Mouse (Mus musculus) G1E-ER4 (cell line): ENCODE results near the gene Adgrg5. TPM values are rescaled to one million over a fixed set of nuclear protein-coding genes. Genes with fewer than 3 reads are reported as not detected.

Experiments
- GATA1 ChIP-seq: IDR thresholded peaks from one replicate; pipeline ENCODE4 v1.8.0; 2012; ENCODE audit warnings: low read length, inconsistent platforms
- polyA plus RNA-seq: library from polyadenylated mRNA; stranded (reverse); fragments of >175 nt; gene quantifications from 2 replicates; pipeline ENCODE4 v1.2.3, GENCODE M21; 2012

The Adgrg5 gene
- polyA plus RNA-seq, 1 experiment = not detected

DNA sequence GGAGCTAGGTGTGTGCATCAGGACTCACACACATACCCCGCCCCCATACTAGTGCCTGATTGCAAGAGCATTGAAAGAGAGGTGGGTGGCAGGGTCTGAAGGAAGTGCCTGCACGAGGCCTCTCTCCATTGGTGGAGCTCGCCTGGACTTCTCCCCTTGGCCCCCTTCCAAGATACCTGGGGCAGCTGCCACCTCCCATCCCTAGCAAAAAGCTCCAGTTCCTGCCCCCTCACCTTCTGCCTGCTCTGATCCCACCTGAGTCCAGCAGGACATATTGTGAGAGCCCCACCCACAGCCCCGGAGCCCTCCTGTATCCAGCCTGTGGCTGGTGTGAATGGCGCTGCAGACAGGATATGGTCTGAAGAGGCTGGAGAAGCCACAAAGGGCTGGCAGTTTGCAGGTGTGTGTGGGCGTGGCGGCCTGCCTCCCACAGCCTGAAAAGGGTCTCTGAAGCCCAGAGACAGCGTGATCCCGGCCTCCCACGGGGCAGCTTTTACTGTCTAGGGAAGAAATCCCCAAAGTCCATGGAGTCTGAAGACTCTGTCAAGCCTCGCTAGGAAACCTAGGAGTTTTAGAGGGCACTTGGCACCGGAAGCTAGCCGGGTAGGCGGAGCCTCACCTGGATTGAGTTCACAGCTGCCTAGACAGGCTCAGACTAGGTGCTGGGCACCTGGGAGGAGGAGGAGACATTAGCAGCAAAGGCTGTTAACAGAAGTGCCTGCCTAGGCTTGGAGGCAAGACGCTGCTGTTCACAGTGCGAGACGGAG lies 53.3 kb downstream of the Adgrg5 start:
- no peak for TF ChIP-seq GATA1

- no peak for TF ChIP-seq GATA1
Measured at GRCm38 (mm10) chr8:94978131-94978530, 54.6 kb downstream of the Adgrg5 start.

GRCm38 (mm10) chr8:94978593-94979319 lies 55.3 kb downstream of the Adgrg5 start:
- no peak for TF ChIP-seq GATA1

DNA sequence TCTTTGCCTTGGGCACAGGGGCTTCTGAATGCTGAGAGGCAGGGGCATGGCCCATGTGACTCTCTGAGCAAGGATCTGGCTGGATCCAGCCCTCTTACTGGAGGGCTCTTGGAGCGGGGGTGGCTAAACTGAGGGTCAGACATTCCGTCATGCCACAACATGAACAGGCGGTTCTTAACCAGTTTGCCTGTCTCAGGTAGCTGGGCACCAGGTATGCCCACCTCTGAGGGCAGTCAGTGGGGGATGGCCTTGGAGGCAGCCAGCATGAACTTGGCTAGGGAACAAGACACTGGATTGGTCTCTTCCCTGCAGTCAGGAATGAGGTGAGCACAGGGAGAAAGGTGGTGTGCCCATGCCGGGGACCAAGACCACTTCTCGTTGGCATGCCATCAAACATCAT lies 56.7 kb downstream of the Adgrg5 start:
- no peak for TF ChIP-seq GATA1

DNA sequence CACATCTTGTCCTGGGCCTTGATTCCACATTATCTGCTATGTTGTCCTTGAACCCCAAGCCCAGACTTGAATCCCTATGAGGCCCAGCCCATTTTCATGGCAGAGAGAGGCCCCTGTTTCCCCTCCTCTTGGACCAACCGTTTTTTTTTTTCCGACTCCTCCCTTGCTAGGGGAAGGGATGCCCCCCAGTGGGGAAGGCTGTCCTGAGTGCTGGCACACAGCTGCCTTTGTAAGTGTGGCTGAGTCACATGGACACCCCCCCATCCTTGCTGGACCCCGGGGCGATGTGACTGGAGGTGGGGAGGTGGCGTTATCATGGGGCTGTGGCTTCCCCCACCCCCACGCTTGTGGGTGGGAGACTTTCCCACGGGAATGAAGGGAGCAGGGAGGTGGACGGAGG lies 57.5 kb downstream of the Adgrg5 start:
- TF ChIP-seq GATA1 = no peak

DNA sequence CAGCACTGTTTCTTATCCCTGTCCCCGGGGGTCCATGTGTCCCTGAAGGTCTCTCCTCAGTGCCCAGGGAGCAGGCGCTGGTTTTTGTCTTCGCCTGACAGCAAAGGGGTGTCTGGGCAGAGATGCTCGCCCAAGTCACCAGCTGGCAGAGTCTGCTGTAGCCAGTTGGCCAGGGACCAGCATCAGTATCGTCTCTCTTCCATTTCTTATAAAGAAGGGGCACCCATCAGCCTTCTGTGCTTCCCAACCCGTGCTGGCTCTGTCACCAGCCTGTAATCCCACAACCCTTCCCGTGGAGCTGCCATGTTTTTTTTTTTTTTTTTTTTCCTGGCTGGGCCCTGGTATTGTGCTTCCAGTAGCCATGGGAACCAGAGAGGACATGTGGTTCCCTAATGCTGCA lies 58.4 kb downstream of the Adgrg5 start:
- TF ChIP-seq GATA1 = no peak

GRCm38 (mm10) chr8:94983146-94983545 lies 59.7 kb downstream of the Adgrg5 start:
- no peak for TF ChIP-seq GATA1

GRCm38 (mm10) chr8:94983881-94984516 lies 60.5 kb downstream of the Adgrg5 start:
- TF ChIP-seq GATA1 = no peak

DNA sequence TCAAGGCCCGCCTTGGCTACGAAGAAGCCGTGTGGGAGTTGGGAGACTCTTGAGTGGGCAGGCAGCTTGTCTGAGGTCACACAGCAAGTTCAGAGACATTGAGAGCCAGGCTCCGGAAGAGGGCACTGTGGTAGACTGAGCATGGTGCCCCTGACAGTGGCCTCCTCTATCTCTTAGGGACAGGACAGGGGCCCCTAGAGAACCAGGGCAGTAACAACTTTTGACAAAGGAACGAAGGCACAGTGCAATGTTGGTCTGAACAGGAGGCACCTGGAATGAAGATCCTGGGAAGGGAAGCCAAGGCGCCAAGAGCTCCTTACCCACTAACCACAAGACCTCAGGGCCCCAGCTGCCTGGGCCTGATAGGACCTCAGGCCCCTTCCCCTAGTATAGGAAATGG lies 61.5 kb downstream of the Adgrg5 start:
- no peak for TF ChIP-seq GATA1

DNA sequence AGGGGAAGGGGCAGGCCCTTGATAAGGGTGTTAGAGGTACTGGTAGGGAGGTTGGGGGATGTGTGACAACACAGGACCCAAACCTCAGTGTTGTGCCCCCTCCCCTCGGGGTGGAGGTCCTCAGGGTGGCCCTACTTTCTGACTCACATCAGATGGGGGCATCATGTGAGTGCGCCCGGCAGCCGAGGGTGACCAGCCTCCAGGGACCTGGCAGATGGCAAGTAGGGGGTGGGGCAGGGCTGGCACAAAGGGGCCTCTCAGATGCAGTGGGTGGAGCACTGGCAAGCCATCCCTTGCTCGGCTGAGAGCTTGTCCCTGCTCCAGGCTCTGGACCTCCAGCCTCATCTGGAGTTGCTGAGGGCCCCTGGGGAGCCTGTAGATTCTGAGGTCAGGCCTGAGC lies 63.2 kb downstream of the Adgrg5 start:
- TF ChIP-seq GATA1 = no peak

DNA sequence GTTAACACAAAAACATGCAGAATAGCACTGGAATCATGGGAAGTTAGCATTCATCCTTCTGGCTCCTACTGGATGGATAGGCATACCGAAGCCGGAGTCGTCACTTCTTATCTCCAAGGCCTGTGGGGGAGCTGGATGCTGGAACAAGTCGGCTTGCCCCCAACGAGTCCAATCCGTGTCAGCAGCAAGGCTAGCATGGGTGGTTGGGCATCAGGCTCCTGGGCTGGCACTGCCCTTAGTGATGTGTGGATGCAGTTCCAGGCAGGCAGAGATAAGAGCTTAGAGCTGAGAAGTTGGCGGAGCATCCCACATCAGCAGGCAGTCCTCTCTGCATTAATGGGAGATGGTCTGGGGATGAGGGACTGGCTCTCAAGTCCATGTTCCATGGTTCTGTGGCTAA lies 64.1 kb downstream of the Adgrg5 start:
- TF ChIP-seq GATA1 = no peak

GRCm38 (mm10) chr8:94988619-94989018 lies 65.1 kb downstream of the Adgrg5 start:
- no peak for TF ChIP-seq GATA1

- TF ChIP-seq GATA1 = no peak
Measured at GRCm38 (mm10) chr8:94989711-94990110, 66.2 kb downstream of the Adgrg5 start.

DNA sequence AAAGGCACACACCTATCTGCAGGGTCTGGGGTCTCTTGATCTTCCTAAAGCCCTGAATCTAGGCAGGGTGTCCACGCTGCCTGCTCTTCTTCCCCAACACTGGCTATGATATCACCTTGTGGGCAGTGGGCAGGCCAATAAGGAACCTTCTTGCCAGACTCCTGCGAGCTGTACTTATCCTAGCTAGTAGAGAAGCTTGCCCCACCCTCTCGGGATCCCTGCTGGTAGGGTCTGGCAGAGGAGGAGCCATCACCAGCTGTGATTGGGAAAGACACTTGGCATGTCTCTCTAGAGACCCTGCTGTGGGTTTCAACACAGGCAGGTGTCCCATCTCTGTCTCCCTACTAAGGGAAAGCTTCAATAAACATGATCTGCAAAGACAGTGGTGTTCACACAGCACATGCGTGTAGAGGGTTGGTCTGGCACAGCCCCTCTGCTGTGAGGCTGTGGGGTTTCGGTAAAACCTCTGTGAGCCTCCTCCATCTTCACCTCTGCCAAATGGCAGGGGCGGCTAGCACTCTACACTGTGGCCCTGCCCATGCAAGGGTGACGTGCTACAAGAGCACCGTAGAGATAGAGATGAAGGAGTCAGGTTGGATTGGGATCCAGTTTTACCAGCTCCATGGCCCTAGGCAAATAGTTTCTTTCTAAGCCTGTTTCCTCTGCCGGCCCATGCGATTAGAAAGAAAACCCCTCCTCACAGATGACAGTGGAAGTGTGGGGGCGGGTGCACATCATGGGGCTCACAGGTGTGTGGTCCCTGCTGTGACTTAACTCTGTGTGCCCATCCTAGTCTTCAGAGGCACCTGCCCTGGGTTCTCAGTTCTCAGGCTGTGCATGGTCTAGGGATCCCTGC lies 67.3 kb downstream of the Adgrg5 start:
- no peak for TF ChIP-seq GATA1

DNA sequence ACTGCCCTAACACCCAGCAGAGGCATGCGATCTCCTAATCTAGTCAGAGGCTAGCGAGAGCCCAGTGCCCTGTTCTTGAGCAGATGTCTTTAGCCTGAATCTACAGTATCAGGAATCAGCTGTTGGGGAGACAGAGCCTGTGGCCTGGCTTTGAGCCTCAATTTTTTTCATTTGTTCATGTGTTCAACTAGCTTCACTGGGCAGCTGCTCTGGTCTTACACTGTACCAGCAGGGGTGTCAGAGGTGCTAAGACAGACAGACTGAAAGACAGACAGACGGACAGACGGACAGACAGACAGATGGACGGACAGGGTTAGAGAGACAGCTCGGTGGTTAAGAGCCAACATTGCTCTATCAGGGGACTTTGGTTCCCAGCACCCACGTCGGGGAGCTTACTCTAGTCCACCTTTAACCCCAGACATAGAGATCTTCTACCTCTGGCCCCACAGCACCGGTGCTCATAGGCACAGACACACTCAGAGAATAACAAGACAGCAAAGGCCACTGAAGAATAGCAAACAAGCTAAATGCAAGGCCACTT lies 68.0 kb downstream of the Adgrg5 start:
- TF ChIP-seq GATA1 = no peak
